Mouse (Mus musculus) gastrocnemius, adult 8-10 months (tissue): ENCODE measurements at regions not wholly inside any gene's neighbourhood (a gene's known extent, or its start where the extent isn't known, plus 50 kb on each side); places are given as distances from the start of the nearest gene placed in this dataset.
A peak's percentile ranks its signal among the peaks of the same experiment; 100 is the strongest.
"Not testable (repeated sequence)": the region's sequence is repeated elsewhere in the genome, so short reads cannot be mapped to it uniquely, and the experiment has no call there.

Experiments
- DNase-seq, 2 experiments: peaks; one replicate each; pipeline ENCODE4 v3.0.0; 2022; ENCODE audit warnings: low spot score in 2 of 2

DNA sequence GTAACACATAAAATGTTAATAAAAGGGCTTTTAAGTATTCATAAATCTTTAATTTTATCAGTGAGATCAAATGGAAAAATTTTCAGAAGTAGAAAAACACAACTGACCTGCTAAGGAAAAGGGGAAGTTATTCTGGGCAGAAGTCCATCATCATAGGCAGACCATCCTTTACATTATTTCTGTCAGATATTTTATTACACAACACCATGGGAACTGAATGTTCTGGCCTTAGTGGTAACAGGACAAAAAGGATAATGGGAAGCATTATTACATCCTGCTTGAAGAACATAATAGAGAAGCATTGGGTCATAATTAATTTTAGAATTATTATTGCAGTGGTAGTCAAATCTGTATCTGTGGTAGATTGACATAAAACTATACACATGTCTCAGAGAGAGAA lies 603.5 kb upstream of the Gje1 start:
- DNase-seq, result no peak

DNA sequence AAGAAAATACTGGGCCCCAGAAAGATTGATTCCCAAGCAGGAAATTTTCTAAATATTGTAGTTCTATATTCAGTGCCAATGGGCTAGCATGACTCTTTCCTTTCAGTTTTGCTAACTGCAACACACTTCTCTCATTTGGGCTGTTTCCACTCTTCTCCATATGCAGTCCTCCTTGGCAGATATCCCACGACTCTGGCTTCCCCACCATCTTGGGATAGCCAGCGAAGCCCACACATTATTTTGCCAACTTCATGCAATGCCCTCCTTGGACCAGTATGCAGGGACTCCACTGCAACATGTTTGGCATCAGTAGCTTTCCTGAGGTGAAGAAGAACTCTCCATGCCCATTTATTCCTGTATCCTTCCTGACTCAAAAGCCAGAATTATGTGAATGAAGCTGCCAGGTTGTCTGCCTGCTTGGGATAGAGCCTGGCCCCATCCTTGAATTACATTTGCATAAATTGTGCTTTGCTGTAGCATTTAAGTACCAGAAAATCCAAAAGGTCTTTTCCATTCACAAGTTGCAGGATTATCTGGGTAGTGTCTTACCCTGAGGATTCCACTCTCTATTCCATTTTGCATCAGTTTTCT lies 599.1 kb upstream of the Gje1 start:
- DNase-seq, result no peak

- no peak for DNase-seq
Measured at GRCm38 (mm10) chr10:15310650-15311049, 592.6 kb upstream of the Gje1 start.

DNA sequence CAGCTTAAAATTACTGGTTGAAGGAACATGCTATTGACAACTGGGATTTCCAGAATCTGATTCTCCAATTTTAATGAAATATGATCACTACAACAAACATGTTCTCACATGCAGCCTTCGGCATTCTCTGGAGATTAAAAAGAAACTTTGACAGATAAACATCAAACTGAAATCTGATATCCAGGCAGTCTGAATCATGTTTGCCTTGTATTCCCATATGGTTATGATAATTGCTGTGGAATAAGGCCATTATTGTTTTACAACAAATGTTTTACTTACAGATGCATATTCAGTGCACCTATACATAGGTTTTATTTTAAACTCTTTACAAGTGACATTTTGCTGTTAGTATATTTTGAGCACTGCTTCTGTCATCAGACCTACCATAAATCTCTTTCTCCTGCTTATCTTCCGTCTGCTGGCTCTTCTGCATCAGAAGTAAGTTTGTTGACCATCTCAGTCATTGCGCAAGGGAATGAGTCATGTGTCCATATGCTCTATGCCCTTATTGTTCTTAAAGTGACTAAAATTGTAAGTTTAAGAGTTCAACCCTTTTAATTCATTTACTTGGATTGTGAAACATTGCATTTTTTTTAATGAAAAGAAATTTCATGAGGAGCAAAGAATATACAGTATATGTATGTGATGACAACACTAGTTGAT lies 587.9 kb upstream of the Gje1 start:
- DNase-seq, result no peak

DNA sequence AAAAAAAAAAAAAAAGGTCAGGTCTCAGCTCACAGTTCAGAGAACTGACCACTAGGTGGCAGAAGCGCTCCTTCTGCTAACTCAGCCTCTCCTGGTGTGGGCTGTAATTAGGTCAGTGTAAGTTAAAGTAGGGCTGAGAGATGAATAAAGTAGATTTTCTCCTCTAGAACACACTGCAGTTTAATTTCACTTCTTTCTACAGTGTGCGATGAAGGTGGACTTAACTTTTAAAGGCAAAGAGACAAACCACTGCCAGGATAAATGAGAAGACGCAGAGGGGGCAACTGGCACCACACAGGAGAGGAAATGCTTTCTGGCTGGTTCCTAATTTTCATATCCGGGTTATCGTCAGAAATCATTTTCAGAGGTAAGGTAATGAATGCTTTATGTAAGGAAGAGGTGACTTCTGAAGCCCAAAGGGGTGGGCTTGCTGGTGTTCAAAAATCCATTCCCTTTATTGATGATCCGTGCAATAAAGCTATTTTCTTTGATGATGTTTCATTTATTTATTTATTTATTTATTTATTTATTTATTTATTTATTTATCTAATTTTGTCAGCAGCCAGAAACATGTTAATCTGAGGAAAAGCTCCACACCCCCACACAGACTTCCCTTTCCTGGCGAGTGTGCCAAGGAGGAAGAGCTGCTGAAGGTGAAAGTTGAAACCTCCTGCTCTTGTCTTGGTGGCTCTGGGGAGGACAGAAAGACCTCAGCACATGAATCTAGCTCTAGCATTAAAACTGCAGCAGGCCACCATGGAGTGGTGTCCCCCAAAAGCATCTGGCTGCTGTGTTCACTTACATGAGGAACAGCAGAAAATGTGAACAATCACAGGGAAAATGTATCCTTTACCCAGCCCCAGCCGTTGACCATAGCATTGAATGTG lies 582.4 kb upstream of the Gje1 start:
- DNase-seq, result peak; percentile 35

- no peak for DNase-seq
Measured at GRCm38 (mm10) chr10:15299331-15300198, 581.6 kb upstream of the Gje1 start.

- no peak for DNase-seq
Measured at GRCm38 (mm10) chr10:15297257-15297656, 579.2 kb upstream of the Gje1 start.

GRCm38 (mm10) chr10:15294125-15294524 lies 576.1 kb upstream of the Gje1 start:
- DNase-seq, result no peak

GRCm38 (mm10) chr10:15263337-15263736 lies 545.3 kb upstream of the Gje1 start:
- DNase-seq, result not testable (repeated sequence)

GRCm38 (mm10) chr10:15262282-15262681 lies 544.3 kb upstream of the Gje1 start:
- DNase-seq, result not testable (repeated sequence)

DNA sequence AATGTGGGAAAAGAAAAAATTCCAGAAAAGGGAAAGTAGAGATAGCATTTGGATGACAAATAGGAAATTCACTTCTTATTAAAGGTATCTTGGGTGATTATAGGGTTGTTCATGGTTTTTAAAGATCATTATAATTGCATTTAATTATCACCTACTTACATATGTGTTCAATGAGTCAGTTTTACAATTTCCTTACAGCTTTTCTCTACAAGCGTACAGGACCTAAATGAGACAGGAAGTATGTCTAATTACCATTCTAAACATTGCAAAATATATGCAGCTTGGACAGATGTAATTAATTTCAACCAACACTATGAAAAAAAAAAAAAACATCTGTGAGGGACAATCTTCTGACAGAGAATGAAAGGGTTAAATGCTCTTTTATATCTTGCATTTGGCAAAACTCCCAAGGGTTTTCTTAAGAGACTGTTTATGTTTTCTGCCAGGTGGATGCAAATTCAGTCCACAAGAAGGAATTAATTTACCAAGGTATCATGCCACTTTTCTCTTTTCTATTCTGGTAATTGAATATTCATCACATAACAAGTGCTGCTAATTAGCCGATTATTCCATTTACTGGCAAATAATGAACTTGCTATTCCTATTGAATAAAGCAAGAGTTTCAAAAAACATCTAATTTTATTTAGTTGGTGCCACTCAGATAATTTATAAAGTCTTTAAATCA lies 531.5 kb upstream of the Gje1 start:
- no peak for DNase-seq

DNA sequence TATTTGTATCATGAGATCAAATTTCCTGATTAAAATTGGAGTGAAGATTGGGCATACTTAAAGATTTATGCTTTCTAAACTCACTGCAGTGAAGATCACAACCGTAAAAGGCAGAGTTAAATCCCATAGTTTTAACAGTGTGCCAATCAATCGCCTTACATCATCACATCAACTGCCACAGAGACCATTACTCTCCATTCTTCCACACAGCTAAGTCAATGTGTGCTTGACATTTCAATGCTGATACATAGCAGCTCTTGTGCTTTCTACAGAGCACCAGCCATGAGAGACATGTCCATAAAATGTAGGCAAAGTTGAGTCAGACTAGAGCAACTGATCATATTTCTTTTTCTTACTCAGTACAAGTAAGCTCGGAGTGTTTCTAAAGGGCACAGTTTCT lies 530.9 kb upstream of the Gje1 start:
- DNase-seq, result no peak

DNA sequence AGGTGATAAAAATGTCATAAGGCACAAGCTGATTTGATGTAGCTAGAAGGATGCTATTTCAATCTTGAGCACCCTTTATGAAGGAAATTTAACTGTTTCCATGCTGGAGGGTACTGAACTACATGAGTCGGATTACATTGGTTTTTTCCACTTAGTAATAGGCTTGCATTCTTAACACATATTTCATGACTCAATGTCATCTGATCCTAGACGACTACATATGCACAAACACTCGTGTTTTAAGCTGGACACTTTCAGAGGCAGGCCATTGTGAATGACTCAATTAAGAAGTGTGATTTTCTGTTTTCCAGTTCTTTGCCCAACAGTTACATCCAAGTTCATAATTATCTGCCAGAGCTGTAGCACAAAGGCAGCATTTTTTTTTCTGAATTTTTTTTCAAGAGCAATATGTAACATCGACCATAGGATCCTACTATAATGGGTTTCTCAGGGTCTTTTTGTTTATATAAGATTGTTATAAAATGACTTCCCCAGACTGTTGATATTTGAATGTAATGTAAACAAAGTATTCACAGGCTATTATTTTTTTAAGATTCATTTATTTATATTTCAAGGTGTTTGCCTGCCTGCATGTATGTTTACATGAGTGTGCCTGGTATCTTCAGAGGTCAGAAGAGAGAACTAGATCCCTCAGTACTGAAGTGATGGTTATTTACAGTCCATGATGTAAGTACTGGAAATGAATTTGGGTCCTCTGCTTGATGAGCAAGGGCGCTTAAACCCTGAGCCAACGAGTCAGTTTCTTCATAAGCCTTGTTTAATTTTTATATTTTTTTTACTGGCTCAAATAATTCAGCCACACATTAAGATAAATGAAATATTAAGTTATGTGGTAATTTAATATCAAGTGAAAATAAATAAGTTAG lies 526.6 kb upstream of the Gje1 start:
- DNase-seq, result no peak

DNA sequence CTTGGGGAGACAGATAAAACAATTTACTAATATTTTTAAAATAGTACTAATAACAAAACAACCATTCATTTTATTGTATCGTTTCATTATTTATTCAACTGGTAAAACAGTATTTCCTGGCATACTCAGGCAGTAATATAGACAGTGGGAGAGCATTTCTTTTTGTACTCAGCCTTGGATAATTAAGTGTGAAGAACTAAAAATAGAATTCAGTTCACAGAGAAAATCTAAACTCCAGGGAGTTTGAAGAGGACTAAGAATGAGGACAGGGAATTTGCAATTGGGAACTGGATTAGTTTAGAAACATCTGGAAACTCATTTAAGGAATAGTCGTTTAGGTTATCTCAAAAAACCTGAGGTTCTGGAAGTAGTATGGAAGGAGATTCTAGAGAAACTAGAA lies 525.4 kb upstream of the Gje1 start:
- no peak for DNase-seq

DNA sequence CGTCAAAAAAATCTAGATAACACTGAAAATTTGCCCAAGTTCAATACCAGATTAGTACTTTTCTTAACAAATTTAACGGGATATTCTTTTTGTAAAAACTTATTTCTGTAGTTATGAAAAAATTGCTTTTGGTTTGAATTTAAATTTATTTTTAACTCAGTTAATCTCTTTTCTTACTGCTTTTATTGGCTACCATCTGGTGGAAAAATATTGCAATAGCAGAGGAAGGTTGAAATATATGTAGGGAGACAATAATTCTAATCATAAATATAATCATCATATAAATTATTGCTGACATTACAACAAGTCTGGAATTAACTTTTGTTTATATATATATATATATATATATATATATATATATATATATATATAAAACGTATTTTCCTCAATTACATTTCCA lies 500.9 kb upstream of the Gje1 start:
- DNase-seq, result no peak

DNA sequence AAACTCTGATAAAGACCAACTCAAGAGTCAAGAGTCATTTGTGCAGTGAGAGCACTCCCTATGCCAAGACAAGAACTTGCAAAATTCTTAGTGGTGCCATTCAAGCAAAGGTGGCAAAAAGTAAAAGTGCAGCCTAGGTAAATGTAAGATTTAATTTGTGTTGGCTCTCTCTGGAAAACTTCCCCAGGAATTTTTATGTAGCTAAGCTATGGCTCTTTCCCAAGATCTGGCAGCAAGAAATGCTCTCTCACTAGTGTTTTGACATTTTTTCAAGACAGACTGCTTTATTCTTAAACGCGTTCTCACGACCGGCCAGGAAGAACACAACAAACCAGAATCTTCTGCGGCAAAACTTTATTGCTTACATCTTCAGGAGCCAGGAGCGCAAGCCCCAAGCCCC lies 461.6 kb upstream of the Gje1 start:
- no peak for DNase-seq

- no peak for DNase-seq
Measured at GRCm38 (mm10) chr10:15174421-15174820, 456.4 kb upstream of the Gje1 start.

- no peak for DNase-seq
Measured at GRCm38 (mm10) chr10:15172558-15172957, 454.5 kb upstream of the Gje1 start.

DNA sequence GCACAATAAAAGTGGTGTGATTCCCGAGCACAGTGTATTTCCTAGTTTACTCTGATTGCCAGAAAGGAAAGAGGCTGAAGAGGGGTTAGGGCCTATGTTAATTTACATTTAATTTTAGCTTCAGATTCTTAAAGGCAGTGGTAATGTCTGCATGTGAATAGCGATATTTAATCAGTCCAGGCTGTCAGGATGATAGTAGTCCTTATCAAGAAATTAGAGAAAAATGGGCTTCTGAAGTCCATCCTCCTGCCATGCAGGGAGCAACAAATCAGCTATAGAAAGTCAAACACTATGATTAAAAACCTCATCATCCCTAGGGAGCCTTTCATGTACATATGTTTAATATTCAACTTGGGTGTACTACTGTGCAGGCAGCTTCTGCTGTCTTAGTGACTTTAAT lies 422.7 kb upstream of the Gje1 start:
- DNase-seq, result no peak
